Mouse (Mus musculus): ENCODE results near the gene Trim69.

Gene Trim69

DNA sequence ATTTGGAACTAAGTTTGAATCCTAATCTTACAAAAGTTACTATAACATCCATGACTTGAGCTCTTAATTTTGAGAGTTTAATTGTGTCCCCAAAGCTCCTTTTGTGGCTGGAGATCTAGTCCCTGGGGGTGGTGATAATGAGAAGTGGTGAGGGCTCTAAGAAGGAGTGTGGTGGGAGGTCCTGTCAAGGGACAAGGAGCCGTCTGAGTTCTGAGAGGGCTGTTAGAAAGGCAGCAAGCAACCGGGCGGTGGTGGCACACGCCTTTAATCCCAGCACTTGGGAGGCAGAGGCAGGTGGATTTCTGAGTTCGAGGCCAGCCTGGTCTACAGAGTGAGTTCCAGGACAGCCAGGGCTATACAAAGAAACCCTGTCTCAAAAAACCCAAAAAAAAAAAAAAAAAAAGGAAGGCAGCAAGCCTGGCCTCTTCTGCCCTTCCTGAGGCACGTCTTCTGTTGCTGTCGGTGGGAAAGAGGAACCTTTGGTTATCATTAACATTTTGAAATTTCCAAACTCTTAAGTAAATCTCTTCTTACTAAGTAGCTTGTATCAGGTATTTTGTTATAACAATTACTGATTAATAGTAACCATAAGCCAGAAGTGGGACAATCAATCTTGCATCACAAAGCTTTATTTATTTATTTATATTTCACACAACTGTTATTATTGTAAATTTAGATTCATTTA lies 6.7 kb upstream of the Trim69 start:
- DNase-seq = no peak

DNA sequence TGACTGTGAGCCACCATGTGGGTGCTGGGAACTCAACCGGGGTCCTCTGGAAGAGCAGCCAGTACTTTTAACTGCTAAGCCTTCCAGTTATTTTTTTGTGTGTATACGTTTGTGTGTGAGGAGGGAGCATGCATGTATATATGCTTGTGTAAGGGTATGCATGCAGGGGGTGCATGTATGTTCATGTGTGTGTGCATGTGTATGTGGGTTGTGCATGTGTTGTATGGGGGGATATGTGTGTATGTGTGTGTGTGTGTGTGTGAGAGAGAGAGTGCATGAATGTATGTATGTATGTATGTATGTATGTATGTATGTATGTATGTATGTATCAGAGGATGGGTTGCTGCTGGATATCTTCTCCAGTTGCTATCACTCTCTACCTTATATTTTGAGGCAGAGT lies 6.0 kb upstream of the Trim69 start:
- DNase-seq = no peak

DNA sequence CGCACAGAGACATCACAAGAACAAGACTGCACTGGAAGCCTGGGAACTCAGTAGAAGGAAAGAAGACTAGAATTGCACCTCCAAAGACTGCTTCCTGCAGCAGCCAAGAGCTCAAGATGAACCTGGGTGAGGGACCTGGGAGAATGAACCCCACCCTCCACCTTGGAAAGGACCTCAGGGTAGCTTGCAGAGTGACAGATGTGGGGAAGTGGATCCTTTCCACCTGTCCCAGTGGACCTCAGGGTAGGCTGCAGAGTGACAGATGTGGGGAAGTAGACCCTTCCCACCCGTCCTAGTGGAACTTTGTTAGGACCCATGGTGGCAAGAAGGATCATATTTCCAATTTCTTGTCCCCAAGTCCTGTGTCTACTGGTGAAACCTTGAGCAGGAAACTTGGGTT lies 5.2 kb upstream of the Trim69 start:
- DNase-seq = no peak

DNA sequence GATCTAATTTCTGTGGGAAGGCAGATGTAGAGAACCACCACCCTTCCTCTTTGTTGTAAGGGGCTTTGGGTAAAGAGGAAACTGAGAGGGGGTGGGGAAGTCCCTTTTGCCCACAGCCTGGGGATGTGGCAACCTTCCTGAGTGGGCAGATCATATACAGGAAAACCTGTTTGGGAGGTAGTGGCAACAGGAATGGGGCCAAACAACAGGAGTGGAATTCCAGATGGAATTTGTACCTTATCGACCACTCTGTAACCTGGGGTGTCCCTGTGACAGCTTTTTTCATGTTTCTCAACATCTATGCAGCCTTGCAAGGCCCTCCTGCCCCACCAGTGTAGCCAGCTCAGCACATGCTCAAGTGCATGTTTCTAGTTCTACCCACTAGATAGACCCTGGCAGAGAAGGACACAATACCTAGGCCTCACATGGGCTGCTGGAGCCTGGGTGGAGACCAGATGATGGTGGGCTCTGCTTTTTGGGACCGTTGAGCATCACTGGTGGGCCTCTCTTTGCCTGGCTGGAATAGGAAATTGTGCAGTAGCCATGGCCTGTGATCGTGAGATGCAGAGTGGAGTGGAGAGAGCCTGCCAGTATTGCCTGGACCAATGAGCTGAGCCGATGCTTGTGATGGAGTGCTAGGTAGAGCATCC lies 4.3 kb upstream of the Trim69 start:
- no peak for DNase-seq

DNA sequence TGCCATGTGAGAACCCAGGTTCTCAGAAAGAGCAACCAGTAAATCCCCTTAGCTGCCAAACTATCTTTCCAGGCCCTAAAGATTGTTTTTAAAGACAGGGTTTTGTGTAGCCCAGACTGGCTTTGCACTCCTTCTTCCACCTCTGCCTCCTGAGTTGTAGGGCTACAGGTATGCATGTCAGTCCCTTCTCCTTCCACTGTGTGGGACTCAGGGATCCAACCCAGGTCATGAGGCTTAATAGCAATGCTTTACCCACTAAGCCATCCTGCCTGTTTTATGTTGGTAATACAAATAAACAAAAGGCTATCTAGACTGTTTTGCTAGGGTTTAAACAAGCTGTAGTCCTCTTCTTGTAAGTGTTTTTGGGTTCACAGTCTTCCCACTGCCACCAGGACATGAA lies 2.9 kb upstream of the Trim69 start:
- no peak for DNase-seq

DNA sequence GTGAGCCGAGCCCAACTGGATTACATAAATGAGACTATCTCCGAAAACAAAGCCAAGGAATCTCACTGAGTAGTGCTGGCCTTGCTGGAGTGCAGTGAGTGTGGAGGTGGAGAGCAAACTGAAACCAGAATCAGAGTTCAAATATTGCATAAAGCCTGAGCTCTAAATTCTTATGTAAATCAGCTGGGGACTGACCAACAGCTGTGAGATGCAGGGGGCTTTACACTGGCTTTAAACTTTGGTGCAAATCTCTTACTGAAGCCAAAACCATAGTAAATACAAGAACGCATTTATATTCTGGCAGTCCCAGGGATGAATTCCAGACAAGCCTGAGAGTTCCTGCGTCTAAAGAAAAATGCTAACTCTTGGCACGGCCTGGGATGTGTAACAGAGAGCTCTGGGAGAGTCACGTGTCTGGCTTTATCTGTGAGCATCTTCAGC lies 2.1 kb upstream of the Trim69 start:
- DNase-seq = no peak

DNA sequence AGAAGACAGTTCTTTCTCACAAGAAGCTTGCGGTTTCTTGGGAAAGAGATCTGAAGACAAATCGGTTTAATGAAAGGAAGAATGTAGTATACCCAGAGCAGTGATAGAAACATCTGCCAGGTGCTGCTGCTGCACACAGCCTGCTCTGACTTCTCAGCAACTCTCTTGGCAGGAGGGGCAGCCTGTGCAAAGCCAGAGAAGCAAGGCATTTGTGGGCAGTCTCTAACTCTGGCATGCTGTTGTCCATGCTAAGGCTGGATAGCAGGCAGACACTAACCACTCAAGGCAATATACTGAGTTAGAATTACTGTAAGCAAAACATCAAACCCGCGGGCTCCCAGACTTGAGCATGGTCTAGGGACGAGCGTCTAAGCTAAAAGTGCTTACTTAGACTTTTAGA lies 833 bp upstream of the Trim69 start:
- DNase-seq = no peak

DNA sequence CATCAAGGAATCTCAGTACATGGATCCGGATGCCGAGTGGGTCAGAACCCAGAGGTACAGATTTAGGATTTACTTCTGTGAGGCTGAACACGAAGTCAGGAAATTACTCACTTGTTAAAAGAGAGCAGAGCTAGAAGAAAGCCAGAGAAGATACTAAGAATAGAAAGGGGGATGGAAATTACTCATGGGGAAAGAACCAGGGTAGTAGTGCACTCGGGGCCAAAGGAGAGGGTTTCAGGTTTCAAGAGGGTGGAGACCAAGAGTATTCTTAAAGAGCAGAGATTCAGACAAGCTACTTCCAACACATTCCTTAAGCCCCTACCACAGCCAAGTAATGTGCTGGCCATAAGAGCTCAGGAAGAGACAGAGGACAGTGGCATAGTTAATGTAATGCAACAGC lies 1.0 kb downstream of the Trim69 start:
- no peak for DNase-seq

DNA sequence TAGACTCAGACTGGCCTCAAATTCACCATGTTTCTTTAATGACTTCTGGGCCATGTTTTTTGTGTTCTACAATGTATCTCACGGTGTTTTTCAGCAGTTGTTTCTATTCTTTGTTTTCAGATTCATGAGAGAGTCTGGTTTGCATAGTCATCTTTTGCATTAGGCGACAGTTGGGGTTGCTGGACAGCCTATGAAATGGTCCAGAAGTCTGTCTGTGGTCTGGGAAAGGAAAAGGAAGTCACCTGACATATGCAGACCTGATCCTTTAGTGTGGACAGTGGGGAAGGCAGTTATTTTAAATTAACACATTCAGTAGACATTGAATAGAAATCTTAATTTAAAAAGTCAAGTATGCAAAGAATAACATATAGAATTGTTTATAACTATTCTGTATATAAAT lies 2.0 kb downstream of the Trim69 start:
- DNase-seq = no peak

DNA sequence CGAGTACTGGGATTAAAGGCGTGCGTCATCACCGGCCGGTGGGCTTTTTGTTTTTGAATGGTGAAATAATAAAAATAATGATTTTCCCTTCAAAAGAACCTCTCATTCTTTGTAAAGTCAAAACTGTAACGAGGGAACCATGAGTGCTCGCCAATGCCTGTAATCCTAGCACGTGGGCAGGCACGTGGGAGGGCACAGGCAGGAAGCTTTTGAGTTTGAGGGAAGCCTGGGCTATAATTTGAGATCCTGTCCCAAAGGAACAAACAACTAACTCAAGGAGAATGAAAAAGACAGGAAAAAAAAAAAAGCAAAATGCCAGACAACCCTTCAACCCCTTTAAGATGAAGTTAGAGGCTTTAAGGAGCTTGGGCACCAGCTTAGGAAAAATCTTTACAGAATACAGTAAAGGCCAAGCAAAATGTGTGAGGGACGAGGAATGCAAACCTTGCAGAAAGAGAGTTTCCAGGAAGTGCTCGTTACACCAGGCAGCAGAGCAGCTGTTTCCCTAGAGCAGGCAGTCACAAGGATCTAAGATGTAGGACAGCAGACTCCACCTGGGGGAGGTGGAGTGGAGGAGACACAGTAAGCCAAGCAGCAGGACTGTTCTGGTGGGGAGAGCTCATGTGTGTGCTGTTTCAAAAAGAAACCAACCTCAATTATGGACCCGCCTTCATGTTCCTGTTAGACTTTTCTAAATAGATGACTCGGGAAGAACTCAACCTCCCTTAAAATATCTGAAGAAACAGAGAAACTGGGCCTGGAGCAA lies 3.1 kb downstream of the Trim69 start:
- DNase-seq = no peak

DNA sequence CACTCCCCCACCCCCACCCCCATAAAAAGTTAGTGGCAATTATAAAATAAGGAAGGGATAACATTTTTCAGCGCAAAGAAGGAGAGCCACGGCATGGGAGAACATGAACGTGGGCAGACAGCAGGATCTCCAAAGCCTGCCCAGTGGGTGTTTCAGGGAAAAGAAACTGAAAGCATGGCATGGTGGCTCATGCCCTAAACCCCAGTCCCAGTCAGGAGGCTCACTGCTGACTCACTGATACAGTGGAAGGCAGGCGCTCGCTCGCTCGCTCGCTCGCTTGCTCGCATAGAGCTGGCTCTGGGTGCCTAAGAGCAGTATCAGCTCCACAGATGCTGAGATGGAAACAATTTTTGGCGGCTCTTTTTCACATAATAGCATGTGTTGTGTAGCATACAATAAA lies 3.8 kb downstream of the Trim69 start:
- no peak for DNase-seq

DNA sequence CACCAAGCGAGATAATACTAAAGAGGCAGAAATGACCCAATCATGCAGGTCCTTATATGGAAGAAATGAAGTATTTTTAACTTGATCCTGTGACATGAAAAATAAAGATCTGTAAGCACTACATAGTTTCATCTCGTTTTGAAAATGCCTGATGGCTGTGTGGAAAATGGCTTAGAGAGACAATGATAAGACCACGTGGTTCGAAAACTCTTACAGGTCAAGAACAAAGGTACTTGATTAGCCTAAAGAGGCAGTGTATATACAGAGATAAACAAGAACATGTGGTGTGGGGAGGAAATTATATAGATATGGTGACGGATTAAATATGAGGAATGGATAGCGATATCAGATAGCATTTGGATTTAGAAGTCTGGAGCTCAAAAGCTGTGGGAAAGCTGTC lies 10.8 kb downstream of the Trim69 start:
- no peak for DNase-seq

DNA sequence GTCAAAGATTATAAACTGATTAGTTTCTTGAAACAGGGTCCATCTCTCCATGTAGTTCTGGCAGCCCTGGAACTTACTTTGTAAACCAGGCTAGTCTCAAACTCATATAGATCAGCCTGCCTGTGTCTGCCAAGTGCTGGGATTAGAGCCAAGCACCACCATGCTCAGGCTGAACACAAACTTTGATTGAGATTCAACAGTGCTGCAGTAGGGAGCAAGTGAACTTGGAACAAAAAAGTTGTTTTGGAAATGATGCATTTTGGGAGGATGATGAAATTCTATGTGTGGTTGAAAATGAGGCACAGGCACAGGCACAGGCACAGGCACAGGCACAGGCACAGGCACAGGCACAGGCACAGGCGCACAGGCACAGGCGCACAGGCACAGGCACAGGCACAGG lies 11.7 kb downstream of the Trim69 start:
- DNase-seq = no peak

DNA sequence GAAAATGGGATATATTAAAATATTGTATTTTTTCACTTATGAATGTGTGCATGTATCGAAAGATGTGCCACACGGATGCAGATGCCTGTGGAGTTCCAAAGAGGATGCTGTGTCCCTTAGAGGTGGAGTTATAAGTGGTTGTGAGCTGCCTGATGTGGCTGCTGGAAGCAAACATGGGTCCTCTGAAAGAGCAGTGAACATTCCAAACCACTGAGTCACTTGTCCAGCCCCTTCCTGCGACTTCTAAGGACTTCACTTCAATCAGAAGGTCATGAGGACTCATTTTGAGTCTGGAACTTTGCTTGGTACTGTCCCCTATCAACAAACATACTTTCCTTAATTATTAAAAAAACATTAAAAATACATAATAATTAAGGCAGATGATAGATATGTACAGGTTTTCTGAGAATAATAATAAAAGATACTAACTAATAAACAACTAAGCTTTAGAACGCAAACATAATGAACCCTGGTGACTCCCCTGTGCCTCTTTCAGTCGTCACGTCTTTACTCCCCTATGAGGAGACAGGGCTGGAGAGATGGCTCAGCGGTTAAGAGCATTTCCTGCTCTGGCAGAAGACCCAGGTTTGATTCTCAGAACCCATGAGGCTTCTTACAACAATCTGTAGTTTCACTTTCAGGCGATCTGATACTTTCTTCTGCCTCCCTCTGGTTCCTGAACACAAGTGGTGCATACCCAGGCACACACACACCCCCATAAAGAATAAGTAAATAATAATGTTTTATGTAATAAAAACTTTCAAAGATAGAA lies 19.7 kb downstream of the Trim69 start:
- DNase-seq = peak in 1 of 2 experiments; percentile 23

DNA sequence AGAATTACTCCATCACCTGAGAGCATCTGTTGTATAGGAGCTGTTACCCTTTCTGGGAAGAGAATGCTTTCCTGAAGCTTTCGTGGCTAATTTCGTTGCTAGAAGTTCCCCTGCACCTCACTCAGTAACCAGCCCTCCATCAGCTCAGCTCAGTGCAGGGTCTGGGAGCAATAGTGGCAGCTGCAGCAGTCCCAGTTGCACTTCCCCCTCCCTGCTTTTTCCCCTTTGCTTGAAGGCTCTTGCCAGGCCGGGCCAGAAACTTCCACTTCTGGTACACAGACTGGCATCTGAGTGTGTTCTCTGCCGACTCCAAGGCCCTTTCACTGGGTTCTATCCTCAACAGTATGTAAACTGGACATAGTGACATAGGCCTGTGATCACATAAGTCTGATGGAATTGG lies 24.6 kb downstream of the Trim69 start:
- no peak for DNase-seq

DNA sequence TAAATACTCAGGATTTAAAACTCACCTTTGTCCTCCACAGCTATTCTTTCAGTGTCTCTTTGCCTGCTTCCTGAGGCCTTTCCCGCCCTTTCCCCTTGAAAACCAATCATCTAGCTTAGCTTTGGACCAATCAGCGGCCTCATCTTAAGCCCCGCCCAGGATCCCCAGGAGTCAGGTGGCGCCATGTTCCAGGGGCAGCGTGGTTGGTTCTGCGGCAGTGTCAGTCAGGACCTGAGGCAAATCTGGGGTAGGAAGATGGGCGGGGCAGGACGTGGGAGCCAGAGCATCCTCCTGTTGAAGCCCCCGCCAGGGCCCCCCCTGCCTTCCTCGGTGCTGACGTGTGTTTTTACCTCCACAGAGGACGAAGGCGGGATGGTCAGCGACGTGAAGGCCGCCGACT lies 25.6 kb downstream of the Trim69 start, which contains the start of the genes Patl2 and Terb2:
Gene Patl2 (minus strand): TSS at position 84 of the 400 bp plus-strand sequence.
Gene Terb2 (plus strand): TSS at position 167 of the 400 bp plus-strand sequence.
- DNase-seq = no peak

DNA sequence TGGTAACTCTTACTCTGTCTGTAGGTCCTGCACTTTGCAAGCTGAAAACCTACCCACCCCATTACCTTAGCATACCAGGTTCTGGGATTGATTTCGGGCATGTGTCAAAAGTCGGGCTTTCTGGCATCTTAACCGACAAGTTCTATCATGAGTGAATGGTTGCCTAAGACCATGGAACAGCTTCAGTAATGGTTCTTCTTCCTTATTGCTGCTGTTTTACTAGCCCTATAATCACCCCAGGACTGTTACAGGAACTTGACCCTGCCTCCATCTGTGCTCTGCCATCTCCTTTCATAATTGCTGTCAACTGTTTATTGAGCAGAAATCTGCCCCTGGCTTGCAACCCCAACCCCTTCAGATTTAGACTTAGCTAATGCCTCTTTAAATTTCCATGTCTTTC lies 26.3 kb downstream of the Trim69 start:
- DNase-seq = no peak

DNA sequence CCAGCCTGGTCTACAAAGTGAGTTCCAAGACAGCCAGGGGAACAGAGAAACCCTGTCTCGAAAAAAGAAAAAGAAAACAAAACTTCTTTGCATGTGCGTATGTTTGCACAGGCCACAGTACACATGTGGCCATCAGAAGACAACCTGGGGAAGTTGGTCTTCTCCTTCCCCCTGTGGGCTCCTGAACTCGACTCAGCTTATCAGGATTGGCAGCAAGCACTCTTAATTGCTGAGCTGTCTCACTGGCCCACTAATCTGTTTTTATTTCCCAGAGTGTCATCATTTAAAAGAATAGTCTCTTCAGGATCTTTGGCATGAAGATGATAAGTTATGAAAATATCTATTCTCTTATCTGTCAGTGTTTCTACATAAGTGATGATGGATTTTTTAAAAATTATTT lies 31.3 kb downstream of the Trim69 start:
- DNase-seq = no peak

DNA sequence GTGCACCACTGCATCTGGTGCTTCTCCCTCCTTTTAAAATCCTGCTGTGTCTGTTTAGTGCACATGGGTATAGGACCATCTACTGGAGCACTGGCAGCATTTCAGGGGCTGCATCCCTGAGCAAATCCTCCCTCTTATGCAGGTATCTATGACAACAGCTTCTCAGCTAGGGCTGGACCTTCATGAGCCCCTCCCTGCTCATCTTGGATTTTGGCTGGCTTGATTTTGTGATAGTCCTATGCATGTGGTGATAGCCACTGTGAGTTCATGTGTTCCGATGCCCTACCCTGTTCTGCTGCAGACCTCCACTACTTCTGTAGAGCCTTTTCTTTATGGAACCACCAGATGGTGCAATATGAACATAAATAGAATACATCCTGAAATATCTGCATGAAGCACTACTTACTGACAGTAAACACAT lies 34.0 kb downstream of the Trim69 start:
- DNase-seq = no peak

DNA sequence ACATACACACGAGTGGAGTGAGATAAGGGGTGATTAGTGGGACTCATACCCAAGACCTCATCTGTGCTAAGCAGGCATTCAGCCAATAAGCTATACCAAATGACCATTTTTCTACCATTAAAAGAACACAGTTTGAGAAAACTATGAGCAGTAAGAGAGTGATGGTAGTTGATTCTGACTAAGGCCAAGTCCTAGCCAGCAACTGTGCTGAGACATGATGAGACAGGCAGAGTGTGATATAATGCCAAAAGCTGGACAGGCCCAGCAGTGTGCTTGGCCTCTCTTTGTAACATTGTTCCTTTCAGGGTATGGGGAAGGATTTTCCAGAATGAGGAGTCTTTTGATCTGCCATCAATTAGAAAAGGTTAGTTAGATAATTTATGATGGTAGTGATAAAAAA lies 41.0 kb downstream of the Trim69 start:
- no peak for DNase-seq

DNA sequence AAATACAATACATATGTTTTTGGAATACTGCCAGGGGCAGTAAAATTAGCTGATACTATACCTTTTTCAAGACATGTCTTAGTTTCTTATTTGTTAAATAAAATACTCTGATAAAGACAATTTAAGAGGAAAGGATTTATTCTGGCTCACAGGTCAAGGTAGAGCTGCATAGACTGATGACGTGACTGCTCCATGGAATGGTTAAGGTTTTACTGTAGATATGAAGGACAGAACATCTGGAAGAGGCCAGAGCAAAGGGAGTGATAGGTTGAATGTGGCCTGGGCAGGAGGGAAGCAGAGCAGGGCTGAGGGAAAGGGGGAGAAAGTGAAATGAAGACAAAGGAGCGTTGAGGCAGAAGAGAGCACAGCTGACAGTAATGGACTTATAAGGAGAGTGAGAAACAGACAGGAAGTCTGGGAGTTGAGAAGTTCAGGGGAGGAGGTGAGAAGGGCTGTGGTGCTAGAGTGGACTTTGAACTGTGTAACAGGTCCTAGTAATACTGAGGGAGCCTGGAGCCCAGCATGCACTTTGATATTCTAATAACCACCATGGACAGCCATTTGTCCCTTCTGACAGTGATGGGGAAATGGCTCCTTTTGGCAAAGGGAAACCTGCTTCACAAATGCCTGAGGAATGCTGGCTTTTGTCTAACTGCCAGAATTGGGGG lies 46.1 kb downstream of the Trim69 start:
- no peak for DNase-seq

DNA sequence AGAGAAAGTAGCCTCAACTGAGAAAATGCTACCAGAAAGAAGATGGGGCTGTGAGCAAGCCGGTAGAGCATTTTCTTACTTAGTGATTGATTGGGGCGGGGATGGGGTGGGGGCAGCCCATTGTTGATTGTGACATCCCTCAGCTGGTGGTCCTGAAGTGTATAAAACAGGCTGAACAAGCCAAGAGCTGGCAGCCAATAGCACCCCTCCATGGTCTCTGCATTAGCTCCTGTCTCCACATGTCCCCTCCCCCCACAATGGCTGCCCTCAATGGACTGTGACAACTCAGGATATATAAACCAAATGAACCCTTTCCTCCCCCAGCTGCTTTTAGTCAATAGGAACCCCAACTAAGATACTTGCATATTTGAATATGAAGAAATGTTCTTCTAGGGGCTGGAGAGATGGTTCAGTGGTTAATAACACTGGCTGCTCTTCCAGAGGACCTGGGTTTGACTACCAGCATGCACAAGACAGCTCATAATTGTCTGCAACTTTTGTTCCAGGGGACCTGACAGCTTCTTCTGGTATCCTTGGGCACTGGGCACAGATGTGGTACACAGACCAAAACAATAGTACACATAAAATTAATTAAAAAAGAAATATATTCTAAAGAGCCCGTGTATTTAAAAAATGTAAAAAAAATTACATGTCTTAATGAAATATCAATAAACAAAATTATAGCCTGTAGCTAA lies 50.2 kb downstream of the Trim69 start:
- no peak for DNase-seq

Data from thymus, adult 18-20 months (tissue).